Mouse (Mus musculus) erythroblast, embryonic 14.5 days (primary cell): Measurements from ENCODE around the gene Lrit2.

Experiments
- GATA1 ChIP-seq: IDR thresholded peaks from 2 replicates; pipeline ENCODE4 v1.6.1; 2012; ENCODE audit warnings: low read length, inconsistent platforms, mixed read lengths
- TAL1 ChIP-seq: IDR thresholded peaks from 3 replicates; pipeline ENCODE4 v1.6.1; 2012; ENCODE audit warnings: low read length, inconsistent platforms, mixed read lengths

DNA sequence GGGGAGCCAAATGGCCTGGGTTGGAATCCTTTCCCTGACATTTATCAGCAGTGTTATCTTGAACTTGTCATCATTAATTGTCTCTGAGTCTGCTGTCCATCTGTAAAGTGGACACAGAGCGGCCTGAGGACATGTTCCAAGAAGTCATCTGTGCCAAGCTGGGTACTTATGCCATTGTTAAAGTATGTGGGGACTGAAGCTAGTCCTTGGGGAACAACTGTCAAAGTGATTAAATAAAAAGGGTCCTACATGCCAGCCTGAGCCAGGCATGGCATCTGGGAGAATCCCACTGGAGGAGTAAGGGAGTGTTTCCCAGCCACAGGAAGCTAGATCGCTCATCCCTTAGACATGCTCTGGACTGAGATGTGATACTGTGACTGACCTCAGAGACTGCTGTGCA lies 42.7 kb downstream of the Lrit2 start:
- TF ChIP-seq GATA1 (no peak), TAL1 (no peak)
